Mouse (Mus musculus): ENCODE measurements around the gene Zfp322a. TPM values are rescaled to one million over a fixed set of nuclear protein-coding genes. Genes with fewer than 3 reads are reported as not detected.
"Not testable (repeated sequence)": the region's sequence is repeated elsewhere in the genome, so short reads cannot be mapped to it uniquely, and the experiment has no call there.

Zfp322a gene
- polyA plus RNA-seq, 1 experiment from 2014 or later: 72.7 TPM

DNA sequence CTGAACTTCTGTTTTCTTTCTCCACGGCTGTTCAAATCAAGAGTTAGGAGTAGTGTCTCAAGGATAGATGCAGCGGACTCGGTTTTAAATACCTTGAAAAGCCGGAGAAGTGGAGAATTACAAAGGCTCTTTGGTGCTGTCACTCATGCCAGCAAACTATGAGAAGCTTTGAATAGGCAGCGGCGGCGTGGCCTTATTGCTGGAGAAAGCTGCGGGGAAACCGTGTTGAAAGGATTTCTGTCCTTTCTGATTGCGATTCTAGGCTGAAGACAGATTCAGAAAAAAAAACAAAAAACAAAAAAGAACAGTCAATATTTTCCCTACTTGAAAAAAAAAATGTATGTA, 385 bp upstream of the Zfp322a start:
- Histone ChIP-seq H3K36me3 (ENCODE audit: control insufficient read depth, insufficient read depth, low read length) (no peaks in the 10 kb centered on the region), H3K9me3 (ENCODE audit: control insufficient read depth, low read length) (no peaks in the 10 kb centered on the region), H3K9ac (ENCODE audit: low read length) (peak overlapping the region; percentile 81), H3K27me3 (ENCODE audit: control insufficient read depth, insufficient read depth, low read length) (no peaks in the 10 kb centered on the region), H3K27ac (ENCODE audit: low read depth, low read length) (peak overlapping the region; percentile 95), H3K4me1 (replicated peaks; ENCODE audit: control insufficient read depth, insufficient read depth, low read length) (no peaks in the 10 kb centered on the region; the same call in 1 of the 2 replicates), H3K4me2 (ENCODE audit: low read depth, low read length, severe bottlenecking) (peak overlapping the region; percentile 52), H3K4me3 (ENCODE audit: low read depth, low read length) (peak overlapping the region; percentile 76)
- no peak for DNase-seq (ENCODE audit: low spot score)
- no peak for ATAC-seq (replicated peaks; ENCODE audit: low FRiP score)
- WGBS: under 1% methylated on average over 10 of the region's 10 CpGs

DNA sequence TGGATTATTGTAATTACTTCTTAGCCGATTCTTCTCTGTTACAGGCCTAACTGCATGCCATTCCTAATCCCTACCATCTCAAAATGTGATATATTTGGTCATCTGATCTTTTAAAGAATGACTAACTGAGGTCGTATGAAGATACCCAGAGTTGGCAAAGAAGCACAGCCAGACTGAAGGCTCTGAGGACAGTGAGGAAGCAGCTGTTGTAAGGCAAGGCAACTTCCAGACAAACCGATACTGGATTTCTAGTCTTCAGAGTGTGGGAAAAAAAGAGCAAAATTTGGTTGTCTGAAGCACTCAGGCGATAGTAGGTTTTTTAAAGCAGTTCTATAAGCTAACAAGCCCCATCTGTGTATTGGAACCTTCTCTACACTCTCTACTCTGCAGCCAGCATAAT, 7.5 kb downstream of the Zfp322a start:
- ATAC-seq (replicated peaks; ENCODE audit: low FRiP score) (no peak), DNase-seq (ENCODE audit: low spot score) (no peak)
- Histone ChIP-seq H3K4me1 (replicated peaks; ENCODE audit: control insufficient read depth, insufficient read depth, low read length) (no peaks in the 10 kb centered on the region), H3K27ac (ENCODE audit: low read depth, low read length) (no peak overlapping the region), H3K36me3 (ENCODE audit: control insufficient read depth, insufficient read depth, low read length) (peaks cover under 1% of the 10 kb centered on the region; the same call in 1 of the 2 replicates), H3K9me3 (ENCODE audit: control insufficient read depth, low read length) (no peaks in the 10 kb centered on the region), H3K4me3 (ENCODE audit: low read depth, low read length) (no peak overlapping the region), H3K9ac (ENCODE audit: low read length) (no peak overlapping the region), H3K27me3 (ENCODE audit: control insufficient read depth, insufficient read depth, low read length) (no peaks in the 10 kb centered on the region), H3K4me2 (ENCODE audit: low read depth, low read length, severe bottlenecking) (no peak overlapping the region)
- WGBS: 91% methylated on average over 4 of the region's 4 CpGs

DNA sequence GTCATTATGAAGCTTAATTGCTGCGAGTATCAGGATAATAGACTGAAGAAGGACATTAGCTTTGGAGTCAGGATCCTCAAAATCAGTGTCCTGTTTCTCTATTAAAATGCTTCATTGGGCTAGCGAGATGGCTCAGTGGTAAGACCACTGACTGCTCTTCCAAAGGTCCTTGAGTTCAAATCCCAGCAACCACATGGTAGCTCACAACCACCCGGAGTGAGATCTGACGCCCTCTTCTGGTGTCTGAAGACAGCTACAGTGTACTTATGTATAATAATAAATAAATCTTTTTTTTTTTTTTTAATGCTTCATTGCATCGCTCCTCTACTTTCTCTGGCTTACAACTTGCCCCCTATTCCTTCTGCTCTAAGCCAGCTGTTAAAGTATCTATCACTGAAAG, 14.5 kb downstream of the Zfp322a start:
- not testable (repeated sequence) for H3K4me3 ChIP-seq (ENCODE audit: low read depth, low read length); H3K9ac ChIP-seq (ENCODE audit: low read length); H3K9me3 ChIP-seq (ENCODE audit: control insufficient read depth, low read length); H3K27me3 ChIP-seq (ENCODE audit: control insufficient read depth, insufficient read depth, low read length); H3K4me2 ChIP-seq (ENCODE audit: low read depth, low read length, severe bottlenecking); H3K4me1 ChIP-seq (replicated peaks; ENCODE audit: control insufficient read depth, insufficient read depth, low read length); ATAC-seq (replicated peaks; ENCODE audit: low FRiP score); H3K36me3 ChIP-seq (ENCODE audit: control insufficient read depth, insufficient read depth, low read length); DNase-seq (ENCODE audit: low spot score); H3K27ac ChIP-seq (ENCODE audit: low read depth, low read length)
- WGBS: 89% methylated on average over 5 of the region's 5 CpGs

DNA sequence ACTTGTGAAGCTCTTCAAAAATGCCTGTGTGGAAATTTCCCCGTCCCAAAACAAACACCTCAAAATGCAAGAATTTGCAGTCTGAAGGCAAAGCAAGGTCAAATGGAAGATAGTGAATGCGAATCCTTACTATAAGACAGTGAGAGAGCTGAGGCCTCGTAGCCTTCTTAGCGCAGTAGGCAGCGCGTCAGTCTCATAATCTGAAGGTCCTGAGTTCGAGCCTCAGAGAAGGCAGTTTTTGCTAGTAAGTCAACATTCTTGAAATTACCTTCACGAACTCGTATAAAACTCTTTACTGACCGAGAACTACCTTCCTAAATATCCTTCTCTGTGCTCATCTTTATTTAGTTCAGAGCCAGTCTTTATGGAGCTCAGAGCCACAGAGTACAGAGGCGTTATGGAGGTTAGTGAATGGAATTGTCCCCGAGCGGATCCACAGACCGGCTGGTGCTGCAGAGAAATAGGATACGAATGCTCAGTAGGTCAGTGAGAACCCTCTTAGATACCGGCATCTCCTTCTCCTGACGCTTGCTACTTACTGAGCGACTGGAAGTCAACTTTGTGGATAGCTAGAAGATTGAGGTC, 51.6 kb downstream of the Zfp322a start:
- Histone ChIP-seq H3K4me2 (ENCODE audit: low read depth, low read length, severe bottlenecking) (no peak overlapping the region), H3K4me3 (ENCODE audit: low read depth, low read length) (no peak overlapping the region), H3K9ac (ENCODE audit: low read length) (no peak overlapping the region), H3K27ac (ENCODE audit: low read depth, low read length) (no peak overlapping the region), H3K27me3 (ENCODE audit: control insufficient read depth, insufficient read depth, low read length) (peaks cover 12% of the 10 kb centered on the region), H3K9me3 (ENCODE audit: control insufficient read depth, low read length) (no peaks in the 10 kb centered on the region), H3K4me1 (replicated peaks; ENCODE audit: control insufficient read depth, insufficient read depth, low read length) (no peaks in the 10 kb centered on the region), H3K36me3 (ENCODE audit: control insufficient read depth, insufficient read depth, low read length) (no peaks in the 10 kb centered on the region)
- 6% methylated on average over 18 of the region's 18 CpGs for WGBS
- ATAC-seq (replicated peaks; ENCODE audit: low FRiP score) (no peak), DNase-seq (ENCODE audit: low spot score) (peak; percentile 67)

GRCm38 (mm10) chr13:23312909-23313669, 55.9 kb downstream of the Zfp322a start:
- Histone ChIP-seq H3K27ac (ENCODE audit: low read depth, low read length) (no peak overlapping the region), H3K4me3 (ENCODE audit: low read depth, low read length) (peak overlapping the region; percentile 43), H3K9me3 (ENCODE audit: control insufficient read depth, low read length) (no peaks in the 10 kb centered on the region), H3K36me3 (ENCODE audit: control insufficient read depth, insufficient read depth, low read length) (no peaks in the 10 kb centered on the region), H3K27me3 (ENCODE audit: control insufficient read depth, insufficient read depth, low read length) (peaks cover 24% of the 10 kb centered on the region), H3K4me2 (ENCODE audit: low read depth, low read length, severe bottlenecking) (peak overlapping the region; percentile 62), H3K9ac (ENCODE audit: low read length) (peak overlapping the region; percentile 59), H3K4me1 (replicated peaks; ENCODE audit: control insufficient read depth, insufficient read depth, low read length) (0 out of 2 replicates have a peak, but pooled peaks cover 2% of the 10 kb centered on the region)
- peak; percentile 69 for DNase-seq (ENCODE audit: low spot score)
- 0 out of 2 replicates have a peak, but pooled peaks have one; percentile 37 for ATAC-seq (replicated peaks; ENCODE audit: low FRiP score)
- 2% methylated on average over 42 of the region's 42 CpGs for WGBS

DNA sequence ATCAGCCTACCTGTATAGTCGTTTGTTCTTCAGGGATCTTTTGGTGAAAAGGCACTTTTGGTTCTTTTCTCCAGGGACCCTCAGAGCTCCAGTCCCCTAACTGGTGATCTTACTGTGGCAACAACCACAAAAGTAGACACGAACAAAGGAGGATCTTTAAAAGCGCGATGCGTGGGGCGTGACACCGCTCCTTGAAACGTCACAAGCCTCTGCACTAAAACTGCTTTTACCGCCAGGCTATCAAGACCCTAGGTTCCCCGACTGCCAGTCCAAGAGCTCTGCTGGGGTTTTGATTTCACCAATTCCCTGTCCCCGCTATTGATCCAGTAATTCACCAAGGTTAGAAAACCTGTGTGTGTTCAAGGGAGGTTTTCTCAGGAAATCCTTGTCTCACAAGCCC, 59.0 kb downstream of the Zfp322a start:
- Histone ChIP-seq H3K9ac (ENCODE audit: low read length) (peak overlapping the region; percentile 51), H3K27me3 (ENCODE audit: control insufficient read depth, insufficient read depth, low read length) (peaks cover 24% of the 10 kb centered on the region), H3K9me3 (ENCODE audit: control insufficient read depth, low read length) (no peaks in the 10 kb centered on the region), H3K27ac (ENCODE audit: low read depth, low read length) (no peak overlapping the region), H3K4me2 (ENCODE audit: low read depth, low read length, severe bottlenecking) (peak overlapping the region; percentile 79), H3K4me3 (ENCODE audit: low read depth, low read length) (peak overlapping the region; percentile 43), H3K36me3 (ENCODE audit: control insufficient read depth, insufficient read depth, low read length) (no peaks in the 10 kb centered on the region), H3K4me1 (replicated peaks; ENCODE audit: control insufficient read depth, insufficient read depth, low read length) (0 out of 2 replicates have a peak, but pooled peaks cover 2% of the 10 kb centered on the region)
- 2% methylated on average over 11 of the region's 11 CpGs for WGBS
- DNase-seq (ENCODE audit: low spot score) (peak; percentile 55), ATAC-seq (replicated peaks; ENCODE audit: low FRiP score) (no peak)

- Histone ChIP-seq H3K4me3 (ENCODE audit: low read depth, low read length) (peak overlapping the region; percentile 43), H3K9me3 (ENCODE audit: control insufficient read depth, low read length) (no peaks in the 10 kb centered on the region), H3K36me3 (ENCODE audit: control insufficient read depth, insufficient read depth, low read length) (no peaks in the 10 kb centered on the region), H3K4me2 (ENCODE audit: low read depth, low read length, severe bottlenecking) (peak overlapping the region; percentile 79), H3K27me3 (ENCODE audit: control insufficient read depth, insufficient read depth, low read length) (peaks cover 24% of the 10 kb centered on the region), H3K9ac (ENCODE audit: low read length) (peak overlapping the region; percentile 51), H3K27ac (ENCODE audit: low read depth, low read length) (no peak overlapping the region), H3K4me1 (replicated peaks; ENCODE audit: control insufficient read depth, insufficient read depth, low read length) (0 out of 2 replicates have a peak, but pooled peaks cover 2% of the 10 kb centered on the region)
- DNase-seq (ENCODE audit: low spot score) (peak; percentile 67), ATAC-seq (replicated peaks; ENCODE audit: low FRiP score) (peak; percentile 16; the same call in 1 of the 2 replicates)
- under 1% methylated on average over 28 of the region's 28 CpGs for WGBS
Observed at GRCm38 (mm10) chr13:23309495-23310011, 59.5 kb downstream of the Zfp322a start.

- H3K9ac ChIP-seq (ENCODE audit: low read length): not testable (repeated sequence)
Observed at GRCm38 (mm10) chr13:23308639-23309307, 60.2 kb downstream of the Zfp322a start.

More at GRCm38 (mm10) chr13:23308639-23309307, 60.2 kb downstream of the Zfp322a start:
- 2% methylated on average over 18 of the region's 18 CpGs for WGBS
- peak overlapping the region; percentile 79; the same call in 1 of the 2 replicates for H3K4me2 ChIP-seq (ENCODE audit: low read depth, low read length, severe bottlenecking)
- peak overlapping the region; percentile 43 for H3K4me3 ChIP-seq (ENCODE audit: low read depth, low read length)
- H3K36me3 ChIP-seq (ENCODE audit: control insufficient read depth, insufficient read depth, low read length); H3K4me1 ChIP-seq (replicated peaks; ENCODE audit: control insufficient read depth, insufficient read depth, low read length); H3K27ac ChIP-seq (ENCODE audit: low read depth, low read length); H3K9me3 ChIP-seq (ENCODE audit: control insufficient read depth, low read length): not testable (repeated sequence)
- ATAC-seq (replicated peaks; ENCODE audit: low FRiP score) (peak; percentile 54), DNase-seq (ENCODE audit: low spot score) (peak; percentile 75)
- H3K27me3 ChIP-seq (ENCODE audit: control insufficient read depth, insufficient read depth, low read length): peaks cover 21% of the 10 kb centered on the region

Data from forebrain, embryonic 11.5 days (tissue).